Comparison of ENCODE assay signal across 18 mouse cellular contexts in genomic region chr17:18719795-18720194, GRCm38 (mm10).
DNase-seq lines count a peak whose midpoint lies in the region; ATAC-seq lines count a peak whose summit lies in the region.
"Had no signal": no experiment of that assay in that cellular context is flagged by ENCODE, and none has a peak within 500 bp of the region (broad histone marks: within the 10 kb centered on the region; RNA-seq: fewer than 3 reads in every experiment).

No protein-coding gene starts in this region.

- peak; percentile 22 for DNase-seq in CD4-positive helper T cell, adult 2 months (ENCODE audit: low read depth, low spot score)
- peak; percentile 9 for DNase-seq in CD4-positive, CD25-positive, alpha-beta regulatory T cell, adult 2 months (ENCODE audit: low read depth, low spot score)
- no peak for DNase-seq in adrenal gland, postnatal 25 days
- DNase-seq in embryo, embryonic 11 days: no peak
- no peak for DNase-seq in left cerebral cortex, adult 11 months (ENCODE audit: low spot score)
- no peak for DNase-seq in cerebellum, adult 11 months
- DNase-seq: adrenal gland, adult 2 months; adrenal gland, postnatal 10 days; cerebellum, adult 11-12 months; cerebellum, adult 2 months; cerebellum, adult 9-10 months; cerebellum, postnatal 10 days; cerebellum, postnatal 25 days had no signal

- peak; percentile 53 for ATAC-seq in activated CD4-positive, CD25-positive, alpha-beta regulatory T cell, adult 4 months
- ATAC-seq in inflammation-experienced regulatory T-cells, adult 6 months: peak; percentile 56
- ATAC-seq: forebrain, embryonic 14.5 days; forebrain, embryonic 16.5 days; Patski had no signal

Comparison
In these comparisons a context has a peak if more than half of its experiments do, and no peak if none do; other contexts are left out.
1. DNase-seq: peak in CD4-positive helper T cell, adult 2 months (single experiment) and CD4-positive, CD25-positive, alpha-beta regulatory T cell, adult 2 months (single experiment); none in adrenal gland, postnatal 25 days (single experiment), embryo, embryonic 11 days (single experiment), left cerebral cortex, adult 11 months (single experiment) and cerebellum, adult 11 months (single experiment).